Mouse (Mus musculus) liver, embryonic 14.5 days (tissue): Measurements from ENCODE around the gene Hipk1. TPM values are rescaled to one million over a fixed set of nuclear protein-coding genes. Genes with fewer than 3 reads are reported as not detected.
A peak's percentile ranks its signal among the peaks of the same experiment; 100 is the strongest.

Experiments used
- ATAC-seq: fragments of 200-750 bp; cut with Nextera tagmentation; 2 replicates; pipeline ENCODE4 v1.8.0; 2017; ENCODE audit warnings: moderate number of reproducible peaks, mild to moderate bottlenecking, moderate library complexity; ENCODE audit not compliant: insufficient read depth
- DNase-seq, 3 experiments: peaks; one replicate each; pipeline ENCODE4 v3.0.0-alpha.2; 2012 to 2013; ENCODE audit warnings: low read depth in 3 of 3, low spot score in 3 of 3
- H3K27ac ChIP-seq: fragments of 300-500 bp; sonication (generic); 2 replicates; pipeline ENCODE4 v1.5.1; 2014; ENCODE audit warnings: moderate library complexity, mild to moderate bottlenecking, control low read depth, inconsistent platforms
- H3K27me3 ChIP-seq: fragments of 300-500 bp; sonication (generic); 2 replicates; pipeline ENCODE4 v1.6.1; 2014; ENCODE audit warnings: mild to moderate bottlenecking, low read length, moderate library complexity; ENCODE audit not compliant: control insufficient read depth, insufficient read depth
- H3K36me3 ChIP-seq: fragments of 300-500 bp; sonication (generic); replicated peaks from 2 replicates; pipeline ENCODE4 v1.6.1; 2014; ENCODE audit warnings: low read depth; ENCODE audit not compliant: control insufficient read depth, insufficient read depth
- H3K4me1 ChIP-seq, 2 experiments: fragments of 200-500 bp in 1 of 2; fragments of 300-500 bp in 1 of 2; sonication (generic) in 1 of 2; replicated peaks; 2 replicates each; pipeline ENCODE4 v1.6.1; 2012 to 2014; ENCODE audit warnings: antibody characterized with exemption in 1 of 2, inconsistent platforms in 1 of 2, low read length in 1 of 2; ENCODE audit not compliant: control insufficient read depth in 2 of 2, insufficient read depth in 2 of 2
- H3K4me2 ChIP-seq: fragments of 300-500 bp; sonication (generic); 2 replicates; pipeline ENCODE4 v1.6.1; 2014; ENCODE audit warnings: low read depth, mild to moderate bottlenecking, control low read depth, moderate library complexity
- H3K4me3 ChIP-seq, 2 experiments: fragments of 200-500 bp in 1 of 2; fragments of 300-500 bp in 1 of 2; sonication (generic) in 1 of 2; 2 replicates each; pipeline ENCODE4 v1.5.1; 2012 to 2014; ENCODE audit warnings: low read depth in 2 of 2, low read length in 2 of 2, mild to moderate bottlenecking in 2 of 2, control low read depth in 1 of 2, inconsistent platforms in 1 of 2, moderate library complexity in 1 of 2; ENCODE audit not compliant: insufficient read depth in 1 of 2
- H3K9ac ChIP-seq: fragments of 300-500 bp; sonication (generic); replicated peaks from 2 replicates; pipeline ENCODE4 v1.6.1; 2014; ENCODE audit warnings: mild to moderate bottlenecking, control low read depth, moderate library complexity
- H3K9me3 ChIP-seq: fragments of 300-500 bp; sonication (generic); 2 replicates; pipeline ENCODE4 v1.6.1; 2016; ENCODE audit warnings: low read length, mixed read lengths; ENCODE audit not compliant: control insufficient read depth
- CTCF ChIP-seq: IDR thresholded peaks from 2 replicates; pipeline ENCODE4 v1.5.1; 2016; ENCODE audit warnings: antibody characterized with exemption, low read depth, control low read depth
- EP300 ChIP-seq: IDR thresholded peaks from 2 replicates; pipeline ENCODE4 v1.6.1; 2016; ENCODE audit warnings: antibody characterized with exemption, low read depth
- WGBS: fragments of 180-500 bp; shearing (Covaris S2); extraction: QIAGEN DNeasy Blood & Tissue Kit; methylation state at CpG from one replicate; pipeline ENCODE4 v1.1.7; 2014; ENCODE audit not compliant: insufficient replicate concordance; 5-methylcytosine and 5-hydroxymethylcytosine counted together
- polyA plus RNA-seq, 2 experiments: library from polyadenylated mRNA; depleted of rRNA in 1 of 2; stranded (reverse) in 1 of 2; unstranded in 1 of 2; fragments of >200 nt; fragmentation: Nextera tagmentation in 1 of 2; extraction: Ambion mirVana in 1 of 2; gene quantifications; 2 replicates each; pipeline versions ENCODE4 v1.2.1 to v1.2.3; 2012 to 2014

Gene Hipk1
- polyA plus RNA-seq, 2 experiments: 17.1 to 22.4 TPM

DNA sequence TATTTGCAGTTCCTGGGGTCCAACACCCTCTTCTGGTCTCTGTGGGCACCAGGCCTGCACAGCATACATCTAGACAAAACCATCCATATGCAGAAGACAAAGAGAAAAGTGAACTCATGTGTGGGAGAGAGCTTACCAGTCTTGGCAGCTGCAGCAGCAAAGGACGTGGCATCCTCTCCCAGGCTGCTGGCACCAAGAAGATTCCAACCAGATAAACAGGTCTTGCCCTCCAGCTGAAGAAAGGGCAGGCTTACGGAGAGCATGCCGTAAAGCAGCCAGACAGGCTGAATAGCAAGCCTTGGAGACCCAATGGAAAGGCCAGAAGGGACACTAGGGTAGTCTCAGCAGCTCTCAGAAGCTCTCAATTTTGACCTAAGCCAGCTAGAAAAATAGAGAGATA lies 59.2 kb downstream of the Hipk1 start:
- Histone ChIP-seq H3K4me3 (no peak overlapping the region), H3K4me2 (no peak overlapping the region), H3K9ac (no peak overlapping the region), H3K4me1 (no peaks in the 10 kb centered on the region), H3K9me3 (no peaks in the 10 kb centered on the region), H3K27me3 (no peaks in the 10 kb centered on the region), H3K27ac (no peak overlapping the region), H3K36me3 (no peaks in the 10 kb centered on the region)
- WGBS: 70% methylated on average over 3 of the region's 3 CpGs
- no peak for ATAC-seq
- TF ChIP-seq EP300 (no peak), CTCF (no peak)
- no peak for DNase-seq

DNA sequence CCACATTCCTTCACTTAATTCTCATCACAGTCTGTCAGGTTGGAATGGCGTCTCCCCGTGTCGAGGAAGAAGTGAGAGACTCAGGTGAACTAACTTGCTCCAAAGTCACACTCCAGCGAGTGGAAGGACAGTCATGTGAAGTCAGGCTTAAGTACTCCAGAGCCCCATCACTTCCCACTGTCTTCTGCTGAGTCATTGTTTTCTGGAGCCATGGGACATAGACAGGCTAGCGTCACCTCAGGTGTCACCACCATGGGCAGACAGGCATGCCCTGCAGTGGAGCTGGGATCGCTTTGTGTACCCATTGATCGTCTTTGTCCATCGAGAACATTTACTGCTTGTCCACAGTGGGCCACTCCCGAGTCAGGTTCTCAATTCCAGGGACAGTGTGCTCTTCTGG lies 61.5 kb downstream of the Hipk1 start:
- H3K9me3 ChIP-seq: no peaks in the 10 kb centered on the region
- no peak overlapping the region for H3K27ac ChIP-seq
- DNase-seq: no peak
- ATAC-seq: peak; percentile 52; the same call in 1 of the 2 replicates
- no peaks in the 10 kb centered on the region for H3K27me3 ChIP-seq
- WGBS: 70% methylated on average over 9 of the region's 9 CpGs
- no peak for TF ChIP-seq EP300
- TF ChIP-seq CTCF: no peak
- H3K36me3 ChIP-seq: no peaks in the 10 kb centered on the region
- no peak overlapping the region for H3K4me2 ChIP-seq
- no peaks in the 10 kb centered on the region for H3K4me1 ChIP-seq
- no peak overlapping the region for H3K4me3 ChIP-seq
- no peak overlapping the region for H3K9ac ChIP-seq

DNA sequence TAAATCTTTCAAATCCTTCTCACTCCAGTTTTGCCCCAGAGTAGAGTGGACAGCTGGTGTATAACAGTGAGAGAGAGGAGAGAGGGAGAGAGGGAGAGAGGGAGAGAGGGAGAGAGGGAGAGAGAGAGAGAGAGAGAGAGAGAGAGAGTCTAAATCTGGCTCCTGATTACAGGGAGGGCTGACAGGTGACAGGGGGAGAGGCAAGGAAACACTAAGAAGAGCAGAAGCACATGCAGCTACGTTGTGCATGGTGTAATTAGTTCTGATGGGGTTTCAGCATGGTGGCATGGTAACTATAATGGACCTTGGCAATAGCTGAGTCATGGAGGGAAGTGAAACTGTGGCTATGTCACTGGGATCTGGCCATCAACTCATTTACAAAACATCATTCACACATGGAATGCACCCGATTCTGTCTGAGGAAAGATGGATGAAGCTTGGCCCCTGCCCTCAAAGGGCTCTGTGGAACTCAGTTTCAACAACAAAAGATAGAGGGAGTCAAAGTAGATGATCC lies 63.5 kb downstream of the Hipk1 start:
- Histone ChIP-seq H3K27me3 (no peaks in the 10 kb centered on the region), H3K4me2 (no peak overlapping the region), H3K4me3 (no peak overlapping the region), H3K9ac (no peak overlapping the region), H3K4me1 (no peaks in the 10 kb centered on the region; a peak in 1 of 4 replicates), H3K9me3 (no peaks in the 10 kb centered on the region), H3K36me3 (no peaks in the 10 kb centered on the region), H3K27ac (no peak overlapping the region)
- 45% methylated on average over 2 of the region's 2 CpGs for WGBS
- no peak for TF ChIP-seq EP300
- TF ChIP-seq CTCF: no peak
- ATAC-seq (no peak), DNase-seq (no peak)

DNA sequence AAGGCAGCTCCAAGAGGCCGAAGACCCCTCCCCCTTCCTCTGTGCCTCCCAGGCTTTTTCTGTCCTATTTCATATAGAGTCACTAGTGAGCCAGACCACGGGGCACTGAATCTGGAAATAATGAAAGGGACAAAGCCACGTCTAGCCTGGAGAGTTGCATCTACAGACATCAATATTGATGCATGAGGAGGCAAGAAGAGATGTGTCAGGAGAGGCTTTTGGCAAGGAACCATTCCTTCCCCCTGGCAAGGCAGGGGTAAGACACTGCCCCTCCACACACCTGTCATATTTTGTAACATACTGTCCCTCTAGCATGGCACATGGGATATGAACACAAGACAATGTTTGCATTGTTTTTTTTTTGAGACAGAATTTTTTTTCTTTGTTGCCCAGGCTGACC lies 64.7 kb downstream of the Hipk1 start:
- DNase-seq (no peak), ATAC-seq (no peak)
- Histone ChIP-seq H3K9ac (no peak overlapping the region), H3K36me3 (no peaks in the 10 kb centered on the region), H3K9me3 (no peaks in the 10 kb centered on the region), H3K27me3 (no peaks in the 10 kb centered on the region), H3K4me3 (no peak overlapping the region), H3K4me1 (no peaks in the 10 kb centered on the region; a peak in 1 of 4 replicates), H3K27ac (no peak overlapping the region), H3K4me2 (no peak overlapping the region)
- 50% methylated on average over 3 of the region's 3 CpGs for WGBS
- TF ChIP-seq EP300 (no peak), CTCF (no peak)

DNA sequence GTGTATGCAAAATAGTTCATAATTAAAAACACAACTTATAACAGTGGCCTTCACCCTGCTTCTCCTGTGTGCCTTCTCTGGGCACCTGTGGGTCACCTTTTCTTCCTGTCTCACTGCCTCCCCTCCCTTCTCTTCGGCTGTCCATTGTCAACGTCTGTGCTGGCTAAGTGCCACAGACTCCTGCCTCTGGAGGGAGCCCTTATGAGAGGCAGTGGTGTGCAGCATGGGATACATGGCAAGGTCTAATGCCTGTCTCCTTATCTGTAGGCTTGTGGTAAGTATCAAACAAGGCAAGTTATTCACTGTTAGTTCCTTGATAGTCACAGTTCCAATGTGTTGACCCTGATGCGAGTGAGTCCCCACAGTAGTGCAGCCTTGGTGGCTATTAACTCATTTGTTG lies 67.2 kb downstream of the Hipk1 start:
- Histone ChIP-seq H3K4me1 (no peaks in the 10 kb centered on the region; a peak in 1 of 4 replicates), H3K27me3 (no peaks in the 10 kb centered on the region), H3K4me2 (no peak overlapping the region), H3K27ac (no peak overlapping the region), H3K9ac (no peak overlapping the region), H3K36me3 (no peaks in the 10 kb centered on the region), H3K4me3 (no peak overlapping the region), H3K9me3 (no peaks in the 10 kb centered on the region)
- DNase-seq (peak in 2 of 3 experiments; percentile 17 to 24), ATAC-seq (peak; percentile 79)
- TF ChIP-seq EP300 (peak; percentile 59), CTCF (peak; percentile 66)
- 22% methylated on average over 3 of the region's 3 CpGs for WGBS
